Mouse (Mus musculus): ENCODE measurements around the gene Cmtr2.

DNA sequence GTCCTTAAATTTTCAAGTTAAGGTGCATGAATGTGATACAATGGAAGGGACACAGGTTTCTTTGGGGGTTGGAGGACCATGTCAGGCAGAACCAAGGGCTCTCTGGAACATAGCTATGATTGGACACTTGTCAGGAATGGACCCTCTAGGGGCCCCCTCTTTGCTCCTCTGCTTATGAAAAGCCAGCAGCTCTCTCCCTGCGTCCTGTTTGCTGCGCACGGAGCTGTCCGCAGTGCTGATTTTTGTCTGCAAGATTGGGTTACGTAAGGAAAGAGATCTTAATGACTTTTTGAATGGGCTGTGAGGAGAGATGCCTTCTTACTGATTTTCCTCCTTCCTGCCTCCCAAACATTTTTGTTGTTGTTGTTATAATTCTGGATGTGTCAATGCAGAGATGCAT, 18.8 kb upstream of the Cmtr2 start:
- TF ChIP-seq POLR2A (IDR thresholded peaks at IDR 0.05; ENCODE audit: insufficient read length, low read depth) (no peak), USF1 (IDR thresholded peaks at IDR 0.05; ENCODE audit: low read depth) (no peak), MYOD1 (IDR thresholded peaks at IDR 0.05; ENCODE audit: control insufficient read depth in 1 of 3, insufficient read length in 2 of 3, low read depth in 2 of 3) (no peak), POLR2AphosphoS2 (IDR thresholded peaks at IDR 0.05; ENCODE audit: insufficient read length, low read depth) (no peak), MAX (IDR thresholded peaks at IDR 0.05; ENCODE audit: low read depth) (peak; percentile 38), TCF3 (IDR thresholded peaks at IDR 0.05; ENCODE audit: insufficient read length, low read depth) (no peak), TCF12 (IDR thresholded peaks at IDR 0.05; ENCODE audit: insufficient read depth, poor library complexity, severe bottlenecking) (no peak)
